Mouse (Mus musculus) kidney, postnatal 36 days (tissue): ENCODE measurements around the gene Chmp1a.
"Not testable (repeated sequence)": the region's sequence is repeated elsewhere in the genome, so short reads cannot be mapped to it uniquely, and the experiment has no call there.

ENCODE experiments used
- DNase-seq, 2 experiments: peaks; one replicate each; pipeline ENCODE4 v3.0.0; 2021 to 2022; ENCODE audit warnings: mixed read lengths in 2 of 2

The Chmp1a gene

DNA sequence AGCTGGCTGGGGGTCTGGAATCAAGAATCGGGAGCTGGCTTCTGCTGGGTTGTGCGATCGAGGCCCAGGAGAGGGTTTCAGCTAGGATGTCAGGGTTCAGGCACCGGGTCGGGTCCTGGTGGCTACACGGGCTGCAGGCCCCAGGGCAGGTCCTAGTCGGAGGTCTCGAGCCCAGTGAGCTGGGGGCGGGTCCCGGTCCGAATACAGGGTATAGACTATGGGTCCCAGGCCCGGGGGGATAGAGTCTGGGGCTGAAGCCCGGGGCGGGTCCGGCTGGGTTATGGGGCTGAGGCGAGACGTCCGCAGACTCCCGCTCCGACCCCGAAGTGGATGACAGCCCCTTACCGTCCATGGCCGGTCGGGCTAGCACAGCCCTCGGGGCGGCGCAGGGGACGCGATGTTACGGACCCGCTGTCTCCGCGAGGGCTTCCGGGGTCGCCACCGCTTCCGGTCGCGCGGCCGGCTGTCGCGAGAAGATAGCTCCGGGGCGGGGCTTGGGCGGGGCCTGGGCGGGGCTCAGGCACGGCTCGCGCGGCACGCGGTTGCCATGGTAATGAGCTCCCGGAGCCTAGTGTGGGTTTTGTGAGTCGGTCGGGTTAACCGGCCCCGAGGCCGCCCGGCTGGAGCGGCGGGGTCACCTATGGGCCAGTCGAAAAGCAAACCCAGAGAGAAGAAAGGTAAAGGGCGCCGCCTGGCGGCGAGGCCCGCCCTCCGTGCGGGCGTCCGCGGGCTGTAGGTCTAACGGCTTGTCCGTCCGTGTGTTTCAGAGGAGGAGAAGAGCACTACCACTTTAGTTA, at the start of gene Chmp1a, which contains the start of gene Spata33:
Chmp1a (minus strand) TSS at position 443 of the 797 bp plus-strand sequence.
Spata33 (plus strand) TSS at position 512 of the 797 bp plus-strand sequence.
- peak; percentile 96 to 98 for DNase-seq

DNA sequence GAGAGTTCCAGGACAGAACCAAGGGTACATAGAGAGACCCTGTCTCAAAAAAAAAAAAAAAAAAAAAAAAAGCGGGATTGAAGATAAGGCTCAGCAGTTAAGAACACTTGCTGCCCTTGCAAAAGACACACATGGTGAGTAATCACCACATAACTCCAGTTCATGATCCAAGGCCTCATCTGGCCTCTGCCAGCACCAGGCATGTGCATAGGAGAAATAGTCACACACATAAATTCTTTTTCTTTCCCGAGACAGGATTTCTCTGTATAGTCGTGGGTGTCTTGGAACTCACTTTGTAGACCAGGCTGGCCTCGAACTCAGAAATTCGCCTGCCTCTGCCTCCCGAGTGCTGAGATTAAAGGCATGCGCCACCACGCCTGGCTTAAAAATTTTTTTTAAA, 45.0 kb upstream of the Chmp1a start:
- DNase-seq = not testable (repeated sequence)

DNA sequence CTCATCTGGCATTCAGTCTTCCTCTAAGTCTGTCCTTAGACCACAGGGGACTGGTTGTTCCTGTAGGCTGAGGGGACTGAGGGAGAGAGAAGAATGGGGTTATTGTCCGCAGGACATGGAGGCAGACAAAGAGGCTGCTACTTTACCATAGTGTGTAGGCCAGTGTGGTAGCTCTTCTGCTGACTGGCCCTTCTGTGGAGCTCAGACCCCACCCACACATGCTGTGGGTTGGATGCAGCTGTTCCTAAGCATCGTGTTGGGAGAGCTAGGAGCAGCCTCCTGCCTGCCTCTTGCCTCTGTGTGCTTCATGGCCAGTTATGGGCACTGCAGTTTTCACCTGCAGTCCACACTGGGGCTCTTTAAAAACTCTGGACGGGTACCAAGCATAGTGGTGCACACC, 44.6 kb upstream of the Chmp1a start:
- DNase-seq = no peak

DNA sequence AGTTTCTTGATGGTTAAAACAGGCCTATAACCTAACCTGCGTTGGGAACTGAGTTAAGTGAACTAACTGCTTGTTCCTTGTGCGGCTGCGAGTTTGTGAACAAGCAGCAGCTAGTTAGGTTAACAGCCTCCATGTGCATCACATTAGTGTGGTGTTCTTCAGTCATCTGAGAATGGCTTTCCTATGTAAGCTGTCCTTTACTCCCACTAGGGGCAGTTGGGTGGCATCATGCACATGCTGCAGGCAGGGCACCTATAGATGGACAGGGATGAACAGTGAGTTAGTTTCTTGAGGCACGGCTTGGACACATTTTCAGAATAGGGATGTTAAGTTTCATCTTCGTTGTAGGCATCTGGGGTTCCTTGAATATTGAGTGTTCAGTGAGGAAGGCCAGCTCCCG, 42.6 kb upstream of the Chmp1a start:
- no peak for DNase-seq

DNA sequence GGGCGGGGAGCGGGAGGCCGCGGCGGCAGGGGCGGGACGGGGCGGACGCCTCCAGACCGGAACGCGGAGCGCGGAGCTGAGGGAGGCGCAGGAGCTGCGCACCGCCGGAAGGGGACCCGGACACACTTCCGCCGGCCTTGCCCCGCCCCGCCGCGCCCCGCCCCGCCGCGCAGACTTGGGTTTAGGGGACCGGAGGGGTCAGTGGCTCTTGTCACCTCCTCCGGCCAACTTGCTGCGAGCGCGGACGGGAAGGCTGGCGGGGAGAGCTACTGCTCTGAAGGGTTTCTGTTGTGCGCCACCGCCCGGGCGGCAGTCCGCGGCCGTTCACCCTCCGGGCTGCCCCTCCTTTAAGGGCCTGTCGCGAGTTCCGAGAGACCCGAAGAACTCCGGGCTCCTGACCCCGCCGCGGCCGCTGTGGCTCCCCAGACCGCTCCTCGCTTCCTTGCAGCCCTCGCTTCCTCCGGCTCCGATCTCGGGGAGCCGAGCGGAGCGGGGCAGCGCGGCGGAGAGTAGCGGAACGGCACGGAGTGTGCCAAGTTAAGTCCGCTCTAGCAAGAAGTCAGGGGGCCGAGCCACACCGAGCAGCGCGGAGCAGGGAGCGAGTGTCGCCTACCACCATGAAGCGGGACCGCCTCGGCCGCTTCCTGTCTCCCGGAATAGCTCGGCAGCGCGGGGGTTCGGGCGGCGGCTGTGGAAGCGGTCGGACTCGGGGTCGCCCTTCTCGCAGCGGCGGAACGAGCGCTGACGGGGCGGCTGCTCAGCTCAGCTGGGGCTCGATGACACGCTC, 41.7 kb upstream of the Chmp1a start, which contains the start of the genes Zfp276 and Vps9d1:
Zfp276 (plus strand) TSS at position 97 of the 787 bp plus-strand sequence.
Vps9d1 (minus strand) TSS at position 250 of the 787 bp plus-strand sequence.
- DNase-seq = peak; percentile 84 to 93

DNA sequence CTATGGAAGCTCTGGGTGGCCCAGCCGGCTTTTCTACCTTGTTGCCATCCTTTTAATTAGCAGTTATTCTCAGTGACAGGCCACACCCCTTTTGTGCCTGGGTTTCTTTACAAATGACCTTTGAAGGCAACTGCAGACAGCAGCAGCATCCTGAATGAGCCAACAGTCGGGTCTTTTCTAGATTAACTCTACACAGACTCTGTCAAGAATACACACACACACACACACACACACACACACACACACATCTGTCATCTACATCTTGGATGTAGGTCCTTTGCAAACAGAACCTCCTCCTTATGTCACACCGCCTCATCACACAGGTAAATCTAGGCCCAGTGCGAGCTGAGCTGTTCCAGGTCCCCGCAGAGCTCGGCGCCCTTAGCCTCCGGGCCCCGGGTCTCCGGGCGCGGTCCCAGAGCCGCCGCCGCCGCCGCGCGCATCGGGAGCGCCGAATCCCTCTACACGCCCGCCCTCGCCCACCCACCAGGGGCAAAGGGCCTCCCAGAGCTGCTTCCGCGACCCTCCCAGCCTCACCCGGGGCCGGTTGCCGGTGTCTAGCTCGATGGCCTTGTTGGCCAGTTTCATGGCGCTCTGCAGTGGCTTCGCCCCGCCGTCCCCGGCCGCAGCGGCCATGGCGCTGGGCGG, 41.0 kb upstream of the Chmp1a start:
- peak; percentile 45 to 48 for DNase-seq

DNA sequence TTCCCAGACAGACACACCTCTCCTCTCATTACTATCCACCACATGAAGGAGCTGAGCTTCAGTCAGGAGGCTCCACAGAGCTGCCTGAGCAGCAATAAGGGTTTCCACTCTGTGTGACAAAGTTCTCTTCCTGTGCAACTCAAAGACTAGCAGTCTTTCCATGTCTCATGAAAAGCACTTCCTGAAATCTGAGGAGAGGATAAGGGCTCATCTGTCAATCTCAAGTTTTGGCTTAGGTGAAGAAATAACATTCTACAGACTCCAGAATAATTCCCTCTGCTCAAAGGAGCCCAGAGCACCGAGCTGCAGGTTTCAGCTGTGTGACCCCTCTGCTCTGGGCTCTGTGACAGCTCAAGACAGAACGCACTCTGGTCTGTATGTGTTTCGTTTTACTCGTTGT, 40.4 kb upstream of the Chmp1a start:
- DNase-seq = no peak

DNA sequence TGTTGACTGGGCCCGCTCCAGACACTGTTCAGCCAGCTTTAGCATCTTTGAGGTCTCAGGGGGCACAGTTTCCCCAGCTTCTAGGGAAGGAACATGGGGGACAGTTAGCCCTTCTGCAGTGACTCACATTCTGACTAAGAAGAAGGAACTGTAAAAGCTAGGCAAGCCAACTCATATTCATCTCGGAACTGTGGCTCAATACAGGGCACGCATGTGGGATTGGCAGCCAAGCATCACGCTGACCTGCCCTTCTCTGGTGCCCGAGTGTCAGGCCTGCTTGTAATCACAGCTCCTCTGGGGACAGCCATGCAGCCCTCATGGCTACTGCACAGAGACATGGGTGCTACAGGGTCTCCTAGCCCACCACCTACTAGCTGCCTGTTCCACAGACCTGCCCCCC, 38.4 kb upstream of the Chmp1a start:
- DNase-seq = no peak

DNA sequence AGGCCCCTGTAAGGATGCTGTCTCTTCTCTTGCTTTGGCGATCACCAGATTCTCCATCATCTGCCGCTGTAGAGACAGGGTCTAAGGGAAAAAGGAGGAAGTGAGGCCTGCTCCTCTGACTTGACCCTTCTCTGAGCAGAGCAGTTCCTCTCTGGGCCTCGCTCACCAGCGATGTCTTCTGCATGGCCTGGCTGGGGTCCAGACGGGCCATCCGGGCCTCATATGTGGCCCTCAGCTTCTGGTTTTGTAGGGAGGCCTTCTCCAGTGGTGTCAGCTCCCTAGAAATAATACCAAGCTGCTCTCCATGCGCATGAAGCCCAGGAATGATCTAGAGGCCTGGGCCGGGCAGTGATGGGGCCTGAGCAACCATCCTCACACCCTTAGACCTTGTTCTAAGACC, 36.0 kb upstream of the Chmp1a start:
- no peak for DNase-seq

DNA sequence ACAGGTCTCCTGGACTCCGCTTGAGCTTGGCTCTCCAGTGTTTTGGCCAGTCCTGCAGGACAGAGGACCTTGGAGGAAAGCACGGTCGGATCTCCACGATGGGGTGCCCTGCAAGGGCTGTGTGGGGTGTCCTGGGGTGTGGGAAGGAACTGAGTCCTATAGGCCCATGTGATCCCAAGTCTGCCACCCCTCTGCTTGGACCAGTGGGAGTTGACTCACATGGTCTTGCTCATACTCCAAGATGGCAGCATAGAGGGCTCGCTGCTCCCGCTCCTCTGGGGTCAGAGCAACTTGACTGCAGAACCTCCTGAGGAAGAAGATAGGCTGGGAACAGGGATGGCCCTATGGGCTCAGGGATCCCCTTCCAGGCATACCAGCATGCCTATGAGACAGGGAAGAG, 35.2 kb upstream of the Chmp1a start:
- DNase-seq = no peak

DNA sequence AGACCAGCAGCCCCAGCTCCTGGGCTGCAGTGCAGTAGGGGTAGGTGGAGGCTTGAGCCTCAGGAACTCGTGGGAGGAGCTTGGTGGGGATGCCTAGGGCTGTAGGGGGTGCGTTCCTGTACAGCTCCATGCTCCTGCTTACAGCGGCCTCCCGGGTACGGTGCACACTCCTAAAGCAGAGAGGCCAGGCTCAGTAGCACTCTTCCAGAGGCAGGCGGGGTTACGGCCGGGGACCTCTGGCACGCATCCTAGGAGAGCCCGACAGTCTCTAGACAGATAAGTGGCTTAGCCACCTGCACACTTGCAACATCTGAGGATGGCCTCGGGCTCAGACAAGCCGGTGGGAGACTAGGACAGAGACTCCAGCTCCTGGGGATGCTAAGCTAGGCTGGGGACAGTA, 33.0 kb upstream of the Chmp1a start:
- no peak for DNase-seq

DNA sequence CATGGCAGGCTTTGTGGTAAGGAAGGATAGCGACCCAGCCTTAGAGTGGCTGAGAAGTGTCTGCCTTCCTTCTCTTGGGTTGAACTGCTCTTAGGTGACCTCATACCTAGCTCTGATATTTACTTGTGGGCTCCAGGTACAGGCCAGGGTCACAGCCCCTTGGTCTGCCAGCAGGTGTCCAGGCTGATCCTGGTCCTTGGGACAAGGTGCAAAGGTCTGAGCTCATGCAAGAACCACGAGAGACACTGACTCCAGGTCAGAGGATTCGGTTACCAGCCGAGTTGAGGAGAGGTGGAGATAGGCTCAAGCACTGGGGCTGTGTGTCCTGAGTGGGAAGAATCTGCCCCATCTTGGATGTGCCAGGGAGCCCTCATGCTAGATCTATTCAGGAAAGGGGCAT, 31.8 kb upstream of the Chmp1a start:
- DNase-seq = peak; percentile 72 to 79

DNA sequence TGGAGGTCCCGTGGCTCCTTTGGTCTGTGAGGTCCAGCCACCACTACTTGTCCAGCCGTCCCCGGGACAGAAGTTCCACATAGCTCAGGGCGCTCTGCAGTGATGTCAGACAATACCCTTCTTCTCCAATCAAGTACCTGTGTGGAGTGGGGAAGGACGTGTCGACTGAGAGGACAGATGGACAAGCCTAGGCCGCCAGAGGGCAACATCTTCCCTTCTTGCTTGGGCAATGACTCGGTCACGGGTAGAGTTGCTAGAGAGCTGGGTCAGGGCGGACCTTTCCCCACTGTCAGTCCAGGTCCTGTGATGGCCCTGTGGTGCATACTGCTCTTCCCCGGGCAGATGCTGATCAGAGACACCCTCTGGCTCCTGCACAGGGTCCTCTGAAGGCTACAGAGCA, 30.5 kb upstream of the Chmp1a start:
- DNase-seq = peak in 1 of 2 experiments; percentile 56

DNA sequence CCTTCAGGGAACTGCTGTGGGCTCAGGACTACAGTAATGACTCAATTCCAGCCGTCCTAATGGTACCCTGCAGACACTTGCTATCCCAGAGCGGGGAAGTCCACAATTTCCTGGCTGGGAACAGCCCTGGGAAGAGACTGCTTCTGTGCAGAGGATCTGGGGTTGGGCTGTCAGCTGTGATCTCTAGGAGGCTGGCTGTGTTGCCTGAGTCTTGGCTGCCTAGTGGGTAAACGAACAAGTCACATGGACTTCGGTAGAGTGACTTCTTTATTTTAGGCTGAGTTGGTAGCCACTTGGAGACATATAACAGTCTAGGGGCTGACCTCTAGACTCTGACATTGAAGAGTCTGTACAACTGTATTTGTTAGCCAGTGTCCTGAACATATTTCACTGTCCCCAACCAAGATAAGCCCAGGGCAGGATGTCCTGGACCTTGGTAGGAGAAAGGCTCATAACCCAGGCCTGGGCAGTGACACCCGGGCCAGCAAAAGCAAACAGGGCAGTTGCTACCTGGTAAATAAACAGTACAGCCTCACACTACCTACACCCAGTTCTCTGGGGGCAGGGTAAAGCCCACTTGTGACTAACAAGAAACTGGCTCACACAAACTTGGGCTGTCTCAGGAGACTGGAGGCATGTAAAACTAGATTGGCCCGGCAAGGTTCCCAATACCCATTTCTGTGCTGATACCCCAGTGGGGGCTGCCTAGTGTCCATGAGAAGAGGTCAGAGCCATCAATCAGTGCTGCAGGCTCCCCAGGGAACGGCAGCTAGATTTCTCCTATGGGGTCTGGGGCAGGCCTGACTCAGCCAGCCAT, 29.8 kb upstream of the Chmp1a start:
- DNase-seq = no peak

DNA sequence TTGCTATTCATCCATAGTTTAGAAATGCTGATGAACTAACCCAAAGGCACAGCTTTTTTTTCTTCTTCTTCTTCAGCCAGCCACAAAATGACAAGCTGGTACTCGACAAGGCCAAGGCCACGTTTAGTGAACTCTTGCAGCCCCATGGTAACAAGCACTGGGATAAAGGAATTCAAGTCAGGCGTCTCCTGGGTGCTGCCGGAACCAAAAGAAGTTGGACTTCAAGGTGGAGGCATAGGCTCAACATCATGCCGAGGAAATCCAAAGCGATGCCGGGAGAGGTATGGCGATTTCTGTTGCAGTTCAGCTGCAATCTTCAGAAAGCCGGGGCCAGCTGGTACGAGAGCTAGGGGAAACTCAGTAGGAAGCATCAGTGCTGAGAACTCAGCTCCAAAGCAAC, 26.8 kb upstream of the Chmp1a start:
- DNase-seq = no peak

DNA sequence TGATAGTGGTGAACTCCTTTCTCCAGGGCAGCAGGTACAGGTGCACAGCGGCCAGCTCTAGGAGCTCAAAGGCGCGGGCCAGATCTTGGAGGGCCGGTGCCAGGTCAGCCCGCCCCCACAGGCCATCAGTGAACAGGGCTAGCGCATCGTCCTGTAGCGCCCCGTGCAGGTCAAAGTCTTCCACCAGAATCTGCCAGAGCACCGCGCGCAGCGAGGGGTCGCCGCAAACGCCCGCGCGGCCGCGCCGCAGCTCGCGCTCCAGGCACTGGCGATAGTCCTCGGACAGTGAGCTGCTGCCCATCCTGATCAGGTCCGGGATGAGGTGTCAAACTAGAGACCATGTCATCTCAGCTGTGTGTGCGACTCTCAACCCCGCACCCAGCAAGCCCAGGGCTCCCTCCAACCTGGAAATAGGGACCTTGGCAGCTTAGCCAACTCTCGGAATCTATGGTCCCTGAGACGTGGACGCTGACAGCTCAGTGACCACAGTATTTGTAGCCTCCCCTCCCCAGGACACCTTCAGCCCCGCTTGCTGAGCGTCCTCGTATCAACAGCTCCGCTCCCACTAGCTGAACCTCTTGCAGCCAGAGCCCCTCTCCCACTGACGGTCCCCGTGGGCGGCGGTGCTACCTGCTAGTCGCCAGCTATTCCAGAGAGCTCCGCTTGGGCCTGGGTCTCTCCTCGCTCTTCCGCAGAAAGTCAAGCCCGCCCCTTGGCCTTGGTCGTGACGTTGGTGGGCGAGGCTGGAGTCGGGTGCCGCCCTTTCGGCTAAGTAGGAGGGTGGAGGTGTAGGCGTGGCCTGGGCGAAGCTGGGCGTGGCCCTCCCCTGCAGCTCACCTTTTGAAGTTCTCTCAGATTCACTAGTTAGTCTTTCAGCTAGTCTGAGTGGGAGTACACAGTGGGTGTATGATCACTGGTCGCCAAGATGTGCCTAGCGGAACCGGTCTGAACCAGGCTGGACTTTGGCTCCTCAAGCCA, 23.2 kb upstream of the Chmp1a start, which contains the start of gene Spata2l:
Spata2l (minus strand) TSS at position 714 of the 978 bp plus-strand sequence.
- peak; percentile 95 for DNase-seq

DNA sequence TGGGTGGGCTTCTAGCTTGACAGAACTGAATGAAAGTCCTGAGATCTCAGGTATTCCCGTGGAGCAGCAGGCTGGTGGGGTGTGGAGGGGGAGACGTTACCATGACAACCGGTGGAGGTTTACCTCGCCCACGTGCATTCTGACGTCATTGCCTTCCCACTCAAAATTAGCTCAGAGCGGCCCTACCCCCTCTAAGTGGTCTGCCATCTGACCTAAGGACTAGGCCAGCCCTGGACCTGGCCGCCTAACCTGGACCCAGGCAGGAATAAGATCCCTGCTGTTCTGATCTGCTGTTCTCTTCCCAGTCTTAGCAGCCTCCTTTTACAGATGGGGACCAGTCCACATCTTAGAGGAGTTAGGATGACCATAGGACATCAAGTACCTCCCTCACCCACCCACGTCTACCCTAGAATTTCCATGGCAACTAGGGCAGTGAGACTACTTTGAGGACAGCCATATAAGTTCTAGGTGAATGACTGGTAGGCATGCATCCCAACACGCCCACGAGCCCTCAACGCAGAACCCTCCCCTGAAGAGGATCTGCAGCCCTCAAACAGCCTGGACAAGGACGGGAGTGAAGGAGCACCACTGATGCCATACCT, 22.5 kb upstream of the Chmp1a start:
- DNase-seq = no peak

DNA sequence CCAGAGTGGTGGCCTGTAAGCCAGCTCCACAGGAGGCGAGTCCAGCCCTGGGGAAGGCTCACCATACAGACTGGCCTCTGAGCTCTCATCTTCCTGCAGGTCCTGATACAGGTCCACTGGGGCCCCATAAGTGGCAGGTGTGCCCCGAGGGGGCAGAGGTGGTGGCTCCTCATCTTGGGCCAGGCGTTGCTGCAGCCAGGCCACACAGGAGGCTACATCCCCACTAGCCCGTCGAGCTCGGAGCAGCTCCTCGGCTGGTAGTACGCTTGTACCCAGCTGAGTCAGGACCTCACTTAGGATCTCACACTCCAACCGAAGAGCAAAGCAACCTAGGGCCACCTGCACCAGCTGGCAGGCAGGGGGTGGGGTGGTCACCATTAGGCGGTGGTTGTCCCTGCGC, 21.2 kb upstream of the Chmp1a start:
- no peak for DNase-seq

DNA sequence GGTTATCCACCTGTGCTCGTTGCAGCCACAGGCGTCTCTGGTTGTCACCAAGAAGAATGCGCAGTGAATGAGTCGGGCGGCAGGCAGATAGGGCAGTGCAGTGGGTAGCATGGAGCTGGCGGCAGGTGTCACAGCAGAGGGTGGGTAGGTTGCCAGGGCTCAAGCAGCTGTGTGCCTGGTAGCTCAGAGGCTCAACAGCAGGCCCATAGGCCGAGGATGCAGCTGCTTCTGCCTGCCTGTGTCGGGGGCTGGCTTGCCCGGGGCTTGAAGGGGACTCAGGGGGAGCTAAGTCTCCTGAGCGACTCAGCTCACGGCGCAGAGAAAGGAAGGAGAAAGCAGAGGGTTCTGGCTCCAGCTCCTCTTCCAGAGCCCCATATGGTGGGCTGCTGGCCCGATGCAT, 20.7 kb upstream of the Chmp1a start:
- no peak for DNase-seq

DNA sequence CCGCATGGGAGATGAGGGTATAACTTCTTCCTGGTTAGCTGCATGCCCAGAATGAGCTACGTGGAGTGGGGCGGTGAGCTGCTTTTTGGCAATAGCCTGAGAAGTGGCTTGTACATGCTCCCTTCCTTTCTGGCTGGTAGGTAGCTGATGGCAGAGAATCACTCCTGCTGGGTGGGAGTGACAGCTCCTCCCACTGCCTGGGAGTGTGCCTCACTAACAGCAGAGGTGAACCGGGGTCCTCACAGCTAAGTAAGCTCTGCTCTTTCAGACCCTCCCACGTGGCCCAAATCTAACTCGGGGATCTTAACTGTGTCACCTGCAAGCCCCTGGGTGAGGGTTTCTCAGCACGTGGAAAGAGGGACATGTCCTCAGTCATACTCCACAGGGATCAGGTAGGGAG, 20.0 kb upstream of the Chmp1a start:
- DNase-seq = no peak

DNA sequence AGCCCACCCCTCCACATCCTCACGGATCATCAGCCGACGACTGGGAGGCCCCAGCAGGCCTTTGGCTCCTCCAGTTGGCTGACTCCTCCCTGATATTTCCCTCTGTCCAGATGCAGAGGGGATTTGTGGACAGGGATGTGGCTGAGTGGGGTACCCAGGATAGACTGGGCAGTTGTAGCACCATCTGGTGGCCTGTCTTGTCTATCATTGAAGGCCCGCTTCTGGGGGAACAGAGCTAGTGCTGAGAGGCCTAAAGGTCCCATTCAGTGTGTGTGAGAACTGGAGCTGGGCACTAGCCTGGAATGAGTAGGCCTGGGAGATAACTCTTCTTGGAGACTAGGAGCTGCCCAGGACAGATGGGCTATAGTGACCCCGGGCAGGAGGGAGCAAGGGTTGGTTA, 19.2 kb upstream of the Chmp1a start:
- DNase-seq = peak in 1 of 2 experiments; percentile 52
